Mouse (Mus musculus) CH12.LX (cell line): ENCODE results near the gene Hist3h2a. TPM values are rescaled to one million over a fixed set of nuclear protein-coding genes. Genes with fewer than 3 reads are reported as not detected.

Experiments used
- DNase-seq: peaks from one replicate; pipeline ENCODE4 v3.0.0-alpha.2; 2013; ENCODE audit errors: extremely low read depth
- H3K27ac ChIP-seq: 2 replicates; pipeline ENCODE4 v1.5.1; 2012; ENCODE audit warnings: low read depth, mild to moderate bottlenecking, control low read depth, moderate library complexity; ENCODE audit not compliant: insufficient read depth
- H3K27me3 ChIP-seq: replicated peaks from 2 replicates; pipeline ENCODE3; 2012; ENCODE audit warnings: inconsistent platforms
- H3K36me3 ChIP-seq, 2 experiments: replicated peaks in 1 of 2; 2 replicates each; pipeline versions ENCODE3 to v1.6.1; 2012; ENCODE audit warnings: inconsistent platforms in 1 of 2, low read length in 1 of 2, mild to moderate bottlenecking in 1 of 2, mixed read lengths in 1 of 2, moderate library complexity in 1 of 2; ENCODE audit not compliant: control insufficient read depth in 1 of 2, insufficient read depth in 1 of 2
- H3K4me1 ChIP-seq, 2 experiments: 2 replicates each; pipeline ENCODE4 v1.6.1; 2012; ENCODE audit warnings: inconsistent platforms in 1 of 2, moderate library complexity in 1 of 2; ENCODE audit not compliant: insufficient read depth in 2 of 2, control insufficient read depth in 1 of 2
- H3K4me2 ChIP-seq: 2 replicates; pipeline ENCODE4 v1.6.1; 2012; ENCODE audit warnings: low read depth, mild to moderate bottlenecking, control low read depth; ENCODE audit not compliant: poor library complexity, insufficient read depth, severe bottlenecking
- H3K4me3 ChIP-seq, 3 experiments: fragments of 150-350 bp in 1 of 3; sonication (generic) in 1 of 3; replicated peaks in 1 of 3; 2 replicates each; pipeline versions ENCODE3 to v1.5.1; 2011 to 2012; ENCODE audit warnings: low read depth in 2 of 3, low read length in 2 of 3, mild to moderate bottlenecking in 2 of 3, moderate library complexity in 2 of 3, control low read depth in 1 of 3, improper control_type of control experiment in 1 of 3, inconsistent platforms in 1 of 3, mixed read lengths in 1 of 3; ENCODE audit not compliant: poor library complexity in 1 of 3
- H3K79me2 ChIP-seq: replicated peaks from 2 replicates; pipeline ENCODE4 v1.6.1; 2012; ENCODE audit warnings: mild to moderate bottlenecking, moderate library complexity; ENCODE audit not compliant: control insufficient read depth, poor library complexity, insufficient read depth, severe bottlenecking; ENCODE audit errors: extremely low read depth
- H3K9ac ChIP-seq: 2 replicates; pipeline ENCODE4 v1.6.1; 2012; ENCODE audit warnings: low read depth, mild to moderate bottlenecking, control low read depth, moderate library complexity; ENCODE audit not compliant: insufficient read depth
- H3K9me3 ChIP-seq: replicated peaks from 2 replicates; pipeline ENCODE3; 2012; ENCODE audit warnings: low read length, inconsistent platforms, mixed read lengths
- BHLHE40 ChIP-seq: IDR thresholded peaks from 2 replicates; pipeline ENCODE4 v1.6.1; 2011; ENCODE audit warnings: mild to moderate bottlenecking, low read depth, low read length, improper control_type of control experiment
- CHD1 ChIP-seq: IDR thresholded peaks from 2 replicates; pipeline ENCODE4 v1.6.1; 2012; ENCODE audit warnings: low read depth, low read length, improper control_type of control experiment, inconsistent platforms
- CHD2 ChIP-seq: IDR thresholded peaks from 2 replicates; pipeline ENCODE4 v1.6.1; 2011; ENCODE audit warnings: low read length, improper control_type of control experiment
- CTCF ChIP-seq, 2 experiments: IDR thresholded peaks in 1 of 2; conservative IDR thresholded peaks in 1 of 2; 2 replicates each; pipeline ENCODE4 v1.5.1; 2011 to 2012; ENCODE audit warnings: low read depth in 2 of 2, low read length in 2 of 2, improper control_type of control experiment in 1 of 2, inconsistent platforms in 1 of 2, mild to moderate bottlenecking in 1 of 2, moderate library complexity in 1 of 2
- ELF1 ChIP-seq: IDR thresholded peaks from 2 replicates; pipeline ENCODE4 v1.6.1; 2014; ENCODE audit warnings: low read depth, mild to moderate bottlenecking, inconsistent platforms, low read length, improper control_type of control experiment
- EP300 ChIP-seq: IDR thresholded peaks from 2 replicates; pipeline ENCODE4 v1.6.1; 2011; ENCODE audit warnings: low read length, improper control_type of control experiment
- ETS1 ChIP-seq: conservative IDR thresholded peaks from 2 replicates; pipeline ENCODE4 v1.6.1; 2012; ENCODE audit warnings: low read depth, mild to moderate bottlenecking, inconsistent platforms, low read length, improper control_type of control experiment, moderate library complexity
- GABPA ChIP-seq: IDR thresholded peaks from 2 replicates; pipeline ENCODE4 v1.6.1; 2012; ENCODE audit warnings: low read depth, low read length, improper control_type of control experiment, inconsistent platforms; ENCODE audit not compliant: insufficient replicate concordance
- HCFC1 ChIP-seq: IDR thresholded peaks from 2 replicates; pipeline ENCODE4 v1.6.1; 2012; ENCODE audit warnings: low read depth, mild to moderate bottlenecking, inconsistent platforms, low read length, improper control_type of control experiment
- IRF4 ChIP-seq: IDR thresholded peaks from 2 replicates; pipeline ENCODE4 v1.6.1; 2014; ENCODE audit warnings: low read depth, mild to moderate bottlenecking, inconsistent platforms, low read length, improper control_type of control experiment
- JUN ChIP-seq: IDR thresholded peaks from 2 replicates; pipeline ENCODE4 v1.6.1; 2011; ENCODE audit warnings: low read depth, mild to moderate bottlenecking, low read length, improper control_type of control experiment, moderate library complexity; ENCODE audit not compliant: insufficient read depth
- JUND ChIP-seq: conservative IDR thresholded peaks from 2 replicates; pipeline ENCODE4 v1.6.1; 2011; ENCODE audit warnings: low read depth, low read length, improper control_type of control experiment
- KAT2A ChIP-seq: IDR thresholded peaks from 2 replicates; pipeline ENCODE4 v1.6.1; 2012; ENCODE audit warnings: low read length, improper control_type of control experiment, inconsistent platforms; ENCODE audit not compliant: insufficient replicate concordance
- MAFK ChIP-seq: IDR thresholded peaks from 2 replicates; pipeline ENCODE4 v1.6.1; 2011; ENCODE audit warnings: low read length, improper control_type of control experiment; ENCODE audit not compliant: insufficient replicate concordance
- MAX ChIP-seq: IDR thresholded peaks from 2 replicates; pipeline ENCODE4 v1.6.1; 2011; ENCODE audit warnings: low read length, improper control_type of control experiment
- MEF2A ChIP-seq: IDR thresholded peaks from 2 replicates; pipeline ENCODE4 v1.6.1; 2014; ENCODE audit warnings: low read depth, mild to moderate bottlenecking, inconsistent platforms, low read length, improper control_type of control experiment, borderline replicate concordance
- MXI1 ChIP-seq: IDR thresholded peaks from 2 replicates; pipeline ENCODE4 v1.6.1; 2011; ENCODE audit warnings: mild to moderate bottlenecking, low read depth, low read length, improper control_type of control experiment
- MYC ChIP-seq: IDR thresholded peaks from 2 replicates; pipeline ENCODE4 v1.6.1; 2011; ENCODE audit warnings: low read depth, mild to moderate bottlenecking, improper control_type of control experiment, low read length
- NELFE ChIP-seq: IDR thresholded peaks from 2 replicates; pipeline ENCODE4 v1.6.1; 2011; ENCODE audit warnings: low read depth, low read length, improper control_type of control experiment
- PAX5 ChIP-seq: IDR thresholded peaks from 2 replicates; pipeline ENCODE4 v1.6.1; 2012; ENCODE audit warnings: low read length, inconsistent platforms, mixed read lengths
- POLR2A ChIP-seq: IDR thresholded peaks from 2 replicates; pipeline ENCODE4 v1.6.1; 2011; ENCODE audit warnings: low read depth, mild to moderate bottlenecking, improper control_type of control experiment, low read length
- POLR2AphosphoS2 ChIP-seq: IDR thresholded peaks from 2 replicates; pipeline ENCODE4 v1.6.1; 2011; ENCODE audit warnings: low read depth, low read length, improper control_type of control experiment
- RAD21 ChIP-seq: IDR thresholded peaks from 2 replicates; pipeline ENCODE4 v1.6.1; 2011; ENCODE audit warnings: low read depth, mild to moderate bottlenecking, low read length, improper control_type of control experiment, moderate library complexity
- RCOR1 ChIP-seq: conservative IDR thresholded peaks from 2 replicates; pipeline ENCODE4 v1.6.1; 2012; ENCODE audit warnings: low read depth, mild to moderate bottlenecking, inconsistent platforms, low read length, improper control_type of control experiment
- SIN3A ChIP-seq: IDR thresholded peaks from 2 replicates; pipeline ENCODE4 v1.6.1; 2012; ENCODE audit warnings: low read length, improper control_type of control experiment, inconsistent platforms
- SMC3 ChIP-seq: IDR thresholded peaks from 2 replicates; pipeline ENCODE4 v1.6.1; 2011; ENCODE audit warnings: low read depth, low read length, improper control_type of control experiment
- TBP ChIP-seq: conservative IDR thresholded peaks from 2 replicates; pipeline ENCODE4 v1.6.1; 2011; ENCODE audit warnings: low read depth, low read length, improper control_type of control experiment
- UBTF ChIP-seq: IDR thresholded peaks from 2 replicates; pipeline ENCODE4 v1.6.1; 2012; ENCODE audit warnings: low read depth, mild to moderate bottlenecking, inconsistent platforms, low read length, improper control_type of control experiment, moderate library complexity
- USF1 ChIP-seq: IDR thresholded peaks from 2 replicates; pipeline ENCODE4 v1.6.1; 2014; ENCODE audit warnings: low read depth, mild to moderate bottlenecking, inconsistent platforms, low read length, improper control_type of control experiment
- USF2 ChIP-seq: conservative IDR thresholded peaks from 2 replicates; pipeline ENCODE4 v1.6.1; 2011; ENCODE audit warnings: low read depth, low read length, improper control_type of control experiment
- ZC3H11A ChIP-seq: IDR thresholded peaks from 2 replicates; pipeline ENCODE4 v1.6.1; 2012; ENCODE audit warnings: low read depth, mild to moderate bottlenecking, inconsistent platforms, low read length, improper control_type of control experiment
- ZKSCAN1 ChIP-seq: IDR thresholded peaks from 2 replicates; pipeline ENCODE4 v1.6.1; 2012; ENCODE audit warnings: low read depth, inconsistent platforms, low read length, improper control_type of control experiment, borderline replicate concordance
- ZMIZ1 ChIP-seq: IDR thresholded peaks from 2 replicates; pipeline ENCODE4 v1.6.1; 2012; ENCODE audit warnings: low read depth, mild to moderate bottlenecking, inconsistent platforms, low read length, improper control_type of control experiment
- ZNF384 ChIP-seq: IDR thresholded peaks from 2 replicates; pipeline ENCODE4 v1.6.1; 2012; ENCODE audit warnings: low read depth, low read length, improper control_type of control experiment, inconsistent platforms
- dilution Hi-C: fragments of 300-500 bp; cut with MboI; formaldehyde crosslinking; loops from 2 replicates; pipeline ENCODE4 v1.14.3; 2020; ENCODE audit warnings: low sequenced_read_pairs; ENCODE audit not compliant: extremely low pct_unique_long_range_greater_than_20kb, extremely low pct_ligation_motif_present
- in situ Hi-C: fragments of 300-500 bp; cut with MboI; formaldehyde crosslinking; loops from 3 replicates; pipeline ENCODE4 v1.14.3; 2019; ENCODE audit warnings: low sequenced_read_pairs, low pct_ligation_motif_present, low pct_unique_long_range_greater_than_20kb, mixed read lengths
- polyA plus RNA-seq: library from polyadenylated mRNA; unstranded; fragments of >175 nt; gene quantifications from 2 replicates; pipeline ENCODE4 v1.2.1, GENCODE M21; 2012; ENCODE audit warnings: low read depth; ENCODE audit not compliant: insufficient read length
- total RNA-seq, 2 experiments: library from RNA; depleted of rRNA; stranded (reverse); fragments of 300-350 nt in 1 of 2; fragments of >200 nt in 1 of 2; gene quantifications; 2 replicates each; pipeline ENCODE4 v1.2.3; 2012 to 2014

Gene Hist3h2a
- total and polyA plus RNA-seq, 3 experiments = 1.2 to 97.2 (median 6.1) TPM

GRCm38 (mm10) chr11:58977607-58978026 is 23.1 kb downstream of the Hist3h2a start (continued):
- TF ChIP-seq ZMIZ1 = no peak
- no peak for TF ChIP-seq TBP
- 0 out of 2 replicates have a peak, but pooled peaks have one; percentile 24 for TF ChIP-seq CHD1
- no peak for TF ChIP-seq CTCF (conservative IDR thresholded peaks at IDR 0.05 in 1 of 2, IDR thresholded peaks at IDR 0.05 in 1 of 2; ENCODE audit: low read depth in 2 of 2, low read length in 2 of 2)
- no peak for TF ChIP-seq PAX5
- TF ChIP-seq MEF2A = no peak
- TF ChIP-seq RCOR1 = no peak
- TF ChIP-seq IRF4 = no peak
- TF ChIP-seq ETS1 = peak; percentile 32; the same call in 1 of the 2 replicates
- TF ChIP-seq GABPA = no peak
- TF ChIP-seq POLR2AphosphoS2 = no peak; the same call in 1 of the 2 replicates
- no peak for TF ChIP-seq UBTF
- TF ChIP-seq BHLHE40 = 0 out of 2 replicates have a peak, but pooled peaks have one; percentile 2
- no peak for TF ChIP-seq JUND
- no peak for TF ChIP-seq SMC3
- TF ChIP-seq USF1 = no peak

GRCm38 (mm10) chr11:58978027-58978705 is 23.7 kb downstream of the Hist3h2a start, which contains the start of gene Trim11:
TSS of gene Trim11 (plus strand) at chr11:58978093.
- in situ Hi-C loops = no loop called here
- H3K9me3 ChIP-seq = no peaks in the 10 kb centered on the region
- peak within 1 kb of the TSS; percentile 86 for H3K9ac ChIP-seq
- no peaks in the 10 kb centered on the region for H3K27me3 ChIP-seq
- peak; percentile 84 for DNase-seq
- peak within 1 kb of the TSS; percentile 70 to 99 (median 96) for H3K4me3 ChIP-seq
- H3K27ac ChIP-seq = peak within 1 kb of the TSS; percentile 59
- peaks cover 25 to 59% of the 10 kb centered on the region in 2 experiments for H3K4me1 ChIP-seq
- peaks cover 61% of the 10 kb centered on the region for H3K79me2 ChIP-seq
- H3K36me3 ChIP-seq = peaks cover 9 to 49% of the 10 kb centered on the region in 2 experiments
- dilution Hi-C loops = no loop called here
- peak within 1 kb of the TSS; percentile 64 for H3K4me2 ChIP-seq
- peak; percentile 97 for TF ChIP-seq ELF1
- peak; percentile 90 for TF ChIP-seq HCFC1
- TF ChIP-seq BHLHE40 = no peak
- 0 out of 2 replicates have a peak, but pooled peaks have one; percentile 87 for TF ChIP-seq UBTF
- TF ChIP-seq MYC = no peak
- no peak; the same call in none of the 2 replicates for TF ChIP-seq IRF4
- TF ChIP-seq ZNF384 = no peak; the same call in 1 of the 2 replicates
- no peak for TF ChIP-seq USF2
- no peak for TF ChIP-seq JUND
- TF ChIP-seq MAX = no peak
- no peak for TF ChIP-seq MEF2A
- no peak for TF ChIP-seq JUN
- no peak for TF ChIP-seq CHD2
- TF ChIP-seq KAT2A = peak; percentile 85; the same call in 1 of the 2 replicates
- TF ChIP-seq MAFK = no peak
- TF ChIP-seq GABPA = no peak; the same call in 1 of the 2 replicates
- no peak for TF ChIP-seq ZC3H11A
- TF ChIP-seq RCOR1 = no peak
- peak; percentile 66; the same call in 1 of the 2 replicates for TF ChIP-seq NELFE
- peak; percentile 97 for TF ChIP-seq POLR2A
- TF ChIP-seq PAX5 = no peak
- TF ChIP-seq CHD1 = no peak
- peak; percentile 88 for TF ChIP-seq TBP
- TF ChIP-seq ZKSCAN1 = no peak
- TF ChIP-seq SMC3 = no peak
- no peak for TF ChIP-seq MXI1
- no peak for TF ChIP-seq EP300
- peak; percentile 75 for TF ChIP-seq POLR2AphosphoS2
- TF ChIP-seq ETS1 = 0 out of 2 replicates have a peak, but pooled peaks have one; percentile 28
- TF ChIP-seq RAD21 = no peak
- peak; percentile 97; the same call in 1 of the 2 replicates for TF ChIP-seq SIN3A
- TF ChIP-seq CTCF (conservative IDR thresholded peaks at IDR 0.05 in 1 of 2, IDR thresholded peaks at IDR 0.05 in 1 of 2; ENCODE audit: low read depth in 2 of 2, low read length in 2 of 2) = no peak
